Mouse (Mus musculus): ENCODE measurements at regions not wholly inside any gene's neighbourhood (a gene's known extent, or its start where the extent isn't known, plus 50 kb on each side); places are given as distances from the start of the nearest gene placed in this dataset.

DNA sequence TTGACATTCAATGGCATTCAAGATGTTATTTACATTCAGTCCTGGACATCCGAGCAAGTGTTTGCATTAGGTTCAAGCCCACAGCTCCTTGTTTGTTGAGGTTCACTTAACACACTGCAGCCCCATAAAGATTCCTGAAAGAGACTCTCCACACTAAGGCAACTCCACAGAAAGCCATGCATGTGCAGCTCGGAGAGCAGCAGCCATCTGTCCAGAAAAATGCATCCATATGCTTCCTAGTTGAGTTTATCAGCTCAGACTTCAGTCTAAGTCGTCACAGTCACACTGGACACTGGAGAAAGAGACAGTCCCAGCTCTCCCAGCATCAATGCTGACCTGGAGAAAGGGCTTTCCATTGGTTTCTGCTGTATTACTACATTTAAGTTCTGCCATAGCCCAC lies 339.7 kb downstream of the Epha4 start:
- no peaks in the 10 kb centered on the region for H3K36me3 ChIP-seq (ENCODE audit: control insufficient read depth, insufficient read depth, low read length, poor library complexity, severe bottlenecking)
- H3K4me3 ChIP-seq (ENCODE audit: insufficient read depth in 1 of 2, low read depth in 1 of 2, low read length in 2 of 2, poor library complexity in 1 of 2, severe bottlenecking in 1 of 2), result no peak overlapping the region
- DNase-seq (ENCODE audit: low read depth, low spot score), result no peak
- no peaks in the 10 kb centered on the region for H3K4me1 ChIP-seq (ENCODE audit: control insufficient read depth in 2 of 2, insufficient read depth in 2 of 2, low read length in 2 of 2, poor library complexity in 1 of 2)
- no peak overlapping the region for H3K9ac ChIP-seq (ENCODE audit: insufficient read depth, low read depth, low read length, poor library complexity, severe bottlenecking)
- TF ChIP-seq MAFK (IDR thresholded peaks at IDR 0.05; ENCODE audit: insufficient read depth, low read depth, low read length), result no peak
- TF ChIP-seq CHD2 (IDR thresholded peaks at IDR 0.05; ENCODE audit: low read depth, low read length), result no peak
- no peak for TF ChIP-seq ZC3H11A (IDR thresholded peaks at IDR 0.05; ENCODE audit: borderline replicate concordance, low read depth, low read length)
- TF ChIP-seq HCFC1 (IDR thresholded peaks at IDR 0.05; ENCODE audit: borderline replicate concordance, insufficient read depth, low read length), result no peak
- no peak for TF ChIP-seq ZNF384 (IDR thresholded peaks at IDR 0.05; ENCODE audit: low read depth, low read length)
- H3K27ac ChIP-seq (ENCODE audit: insufficient read depth, low read depth, low read length, poor library complexity, severe bottlenecking), result no peak overlapping the region
- in situ Hi-C loops (cut with MboI; ENCODE audit: low sequenced_read_pairs in 2 of 2, unreplicated experiment in 2 of 2), result no loop called here
- no peaks in the 10 kb centered on the region for H3K9me3 ChIP-seq (ENCODE audit: control insufficient read depth, insufficient read depth, low read depth, low read length)

DNA sequence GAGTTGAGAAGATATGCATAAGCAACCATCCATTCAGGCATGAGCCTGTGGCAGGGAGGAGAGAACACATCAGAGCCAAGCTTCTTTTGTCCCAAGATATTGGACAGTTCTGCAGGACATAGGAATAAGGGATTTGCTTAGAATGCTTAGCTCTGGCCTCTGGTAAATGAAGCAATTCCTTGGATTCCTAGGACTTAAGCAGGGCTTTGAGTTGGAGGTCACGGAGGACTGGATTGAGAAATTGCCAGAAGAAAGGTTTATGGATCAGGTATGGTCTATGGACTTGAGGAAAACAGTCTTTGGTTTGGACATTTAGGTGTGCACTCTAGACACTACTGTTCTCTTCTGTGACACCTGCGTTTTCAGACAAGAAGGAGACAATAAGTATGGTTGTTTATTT lies 338.4 kb downstream of the Epha4 start:
- no peaks in the 10 kb centered on the region for H3K36me3 ChIP-seq (ENCODE audit: control insufficient read depth, insufficient read depth, low read length, poor library complexity, severe bottlenecking)
- no peaks in the 10 kb centered on the region for H3K4me1 ChIP-seq (ENCODE audit: control insufficient read depth in 2 of 2, insufficient read depth in 2 of 2, low read length in 2 of 2, poor library complexity in 1 of 2)
- DNase-seq (ENCODE audit: low read depth, low spot score), result no peak
- no peak overlapping the region for H3K27ac ChIP-seq (ENCODE audit: insufficient read depth, low read depth, low read length, poor library complexity, severe bottlenecking)
- no peak overlapping the region for H3K9ac ChIP-seq (ENCODE audit: insufficient read depth, low read depth, low read length, poor library complexity, severe bottlenecking)
- H3K4me3 ChIP-seq (ENCODE audit: insufficient read depth in 1 of 2, low read depth in 1 of 2, low read length in 2 of 2, poor library complexity in 1 of 2, severe bottlenecking in 1 of 2), result no peak overlapping the region
- no peaks in the 10 kb centered on the region for H3K9me3 ChIP-seq (ENCODE audit: control insufficient read depth, insufficient read depth, low read depth, low read length)
- in situ Hi-C loops (cut with MboI; ENCODE audit: low sequenced_read_pairs in 2 of 2, unreplicated experiment in 2 of 2), result no loop called here
- no peak for TF ChIP-seq HCFC1 (IDR thresholded peaks at IDR 0.05; ENCODE audit: borderline replicate concordance, insufficient read depth, low read length)
- no peak for TF ChIP-seq ZNF384 (IDR thresholded peaks at IDR 0.05; ENCODE audit: low read depth, low read length)
- no peak for TF ChIP-seq CHD2 (IDR thresholded peaks at IDR 0.05; ENCODE audit: low read depth, low read length)
- TF ChIP-seq ZC3H11A (IDR thresholded peaks at IDR 0.05; ENCODE audit: borderline replicate concordance, low read depth, low read length), result no peak

DNA sequence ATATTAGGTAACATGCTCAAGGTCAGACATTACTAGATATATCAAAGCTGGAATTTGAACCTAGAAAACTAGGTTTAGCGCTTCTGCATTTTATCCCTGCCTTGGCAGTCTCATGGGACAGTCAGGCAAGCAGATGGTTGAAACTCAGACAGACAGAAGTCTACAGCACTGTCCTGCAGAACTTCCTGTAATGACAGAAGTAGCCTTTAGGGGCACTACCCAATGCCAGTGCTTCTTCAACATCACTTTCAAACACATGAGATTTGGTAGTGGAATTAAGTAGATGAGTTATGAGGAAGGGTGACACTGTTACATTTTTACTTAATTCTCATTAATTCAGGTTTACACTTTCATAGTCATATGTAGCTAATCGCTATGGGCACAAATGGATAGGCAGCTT lies 330.9 kb downstream of the Epha4 start:
- TF ChIP-seq ZC3H11A (IDR thresholded peaks at IDR 0.05; ENCODE audit: borderline replicate concordance, low read depth, low read length) (no peak), CHD2 (IDR thresholded peaks at IDR 0.05; ENCODE audit: low read depth, low read length) (no peak), ZNF384 (IDR thresholded peaks at IDR 0.05; ENCODE audit: low read depth, low read length) (no peak), HCFC1 (IDR thresholded peaks at IDR 0.05; ENCODE audit: borderline replicate concordance, insufficient read depth, low read length) (no peak), MAFK (IDR thresholded peaks at IDR 0.05; ENCODE audit: insufficient read depth, low read depth, low read length) (no peak)
- in situ Hi-C loops (cut with MboI; ENCODE audit: low sequenced_read_pairs in 2 of 2, unreplicated experiment in 2 of 2), result no loop called here
- H3K4me1 ChIP-seq (ENCODE audit: control insufficient read depth in 2 of 2, insufficient read depth in 2 of 2, low read length in 2 of 2, poor library complexity in 1 of 2), result no peaks in the 10 kb centered on the region
- DNase-seq (ENCODE audit: low read depth, low spot score), result no peak
- no peak overlapping the region for H3K27ac ChIP-seq (ENCODE audit: insufficient read depth, low read depth, low read length, poor library complexity, severe bottlenecking)
- no peaks in the 10 kb centered on the region for H3K9me3 ChIP-seq (ENCODE audit: control insufficient read depth, insufficient read depth, low read depth, low read length)
- H3K9ac ChIP-seq (ENCODE audit: insufficient read depth, low read depth, low read length, poor library complexity, severe bottlenecking), result no peak overlapping the region
- H3K36me3 ChIP-seq (ENCODE audit: control insufficient read depth, insufficient read depth, low read length, poor library complexity, severe bottlenecking), result no peaks in the 10 kb centered on the region
- H3K4me3 ChIP-seq (ENCODE audit: insufficient read depth in 1 of 2, low read depth in 1 of 2, low read length in 2 of 2, poor library complexity in 1 of 2, severe bottlenecking in 1 of 2), result no peak overlapping the region

DNA sequence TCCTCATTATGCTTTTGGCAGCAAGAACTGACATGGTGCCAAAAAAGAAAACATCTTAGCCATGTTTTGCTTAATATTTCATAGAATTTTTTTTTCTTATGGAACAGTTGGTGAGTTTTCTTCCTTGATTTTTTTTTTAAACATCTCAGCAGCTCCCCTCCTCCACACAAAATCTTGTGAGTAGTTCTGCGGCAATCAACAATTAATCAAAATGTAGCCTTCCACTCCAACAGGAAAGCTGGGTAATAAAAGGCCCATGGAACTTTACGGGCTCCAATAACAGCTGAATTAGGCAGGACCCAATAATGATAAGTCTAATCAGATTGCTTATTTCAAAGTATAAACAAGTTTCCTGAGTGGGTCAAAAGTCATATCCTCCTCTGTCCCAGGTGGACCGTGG lies 324.7 kb downstream of the Epha4 start:
- in situ Hi-C loops (cut with MboI; ENCODE audit: low sequenced_read_pairs in 2 of 2, unreplicated experiment in 2 of 2), result no loop called here
- Histone ChIP-seq H3K36me3 (ENCODE audit: control insufficient read depth, insufficient read depth, low read length, poor library complexity, severe bottlenecking) (no peaks in the 10 kb centered on the region), H3K9ac (ENCODE audit: insufficient read depth, low read depth, low read length, poor library complexity, severe bottlenecking) (no peak overlapping the region), H3K4me1 (ENCODE audit: control insufficient read depth in 2 of 2, insufficient read depth in 2 of 2, low read length in 2 of 2, poor library complexity in 1 of 2) (no peaks in the 10 kb centered on the region), H3K4me3 (ENCODE audit: insufficient read depth in 1 of 2, low read depth in 1 of 2, low read length in 2 of 2, poor library complexity in 1 of 2, severe bottlenecking in 1 of 2) (no peak overlapping the region), H3K27ac (ENCODE audit: insufficient read depth, low read depth, low read length, poor library complexity, severe bottlenecking) (no peak overlapping the region), H3K9me3 (ENCODE audit: control insufficient read depth, insufficient read depth, low read depth, low read length) (no peaks in the 10 kb centered on the region)
- no peak for TF ChIP-seq ZC3H11A (IDR thresholded peaks at IDR 0.05; ENCODE audit: borderline replicate concordance, low read depth, low read length)
- no peak for DNase-seq (ENCODE audit: low read depth, low spot score)

DNA sequence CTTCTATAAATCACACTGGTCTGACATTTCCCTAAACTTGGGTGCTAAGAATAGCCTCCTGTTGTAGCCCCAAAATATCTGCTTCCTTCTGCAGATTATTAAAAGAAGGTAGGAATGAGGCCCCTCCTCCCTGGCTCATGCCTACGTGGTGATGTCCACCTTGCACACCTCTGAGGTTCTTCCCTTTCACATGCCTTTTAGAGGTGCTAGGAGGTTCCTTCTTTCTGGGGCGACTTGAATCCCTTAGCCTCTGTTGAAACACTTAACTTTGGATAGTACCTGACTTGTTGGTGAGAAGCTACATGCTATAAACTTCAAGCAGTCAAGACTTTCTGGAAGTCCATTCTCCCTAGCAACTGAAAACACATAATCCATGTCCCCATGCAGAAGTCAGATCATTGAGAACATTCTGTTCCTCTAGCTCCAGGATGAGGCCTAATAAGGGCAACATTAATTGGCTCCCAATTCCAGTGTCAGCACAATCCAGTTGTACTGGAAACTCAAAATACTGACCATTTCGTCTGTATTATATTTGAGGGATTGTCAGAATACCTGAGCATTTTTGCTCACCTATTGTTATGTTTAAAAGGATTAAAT lies 313.5 kb downstream of the Epha4 start:
- Histone ChIP-seq H3K9me3 (ENCODE audit: control insufficient read depth, insufficient read depth, low read depth, low read length) (no peaks in the 10 kb centered on the region), H3K4me1 (ENCODE audit: control insufficient read depth in 2 of 2, insufficient read depth in 2 of 2, low read length in 2 of 2, poor library complexity in 1 of 2) (no peaks in the 10 kb centered on the region), H3K9ac (ENCODE audit: insufficient read depth, low read depth, low read length, poor library complexity, severe bottlenecking) (no peak overlapping the region), H3K4me3 (ENCODE audit: insufficient read depth in 1 of 2, low read depth in 1 of 2, low read length in 2 of 2, poor library complexity in 1 of 2, severe bottlenecking in 1 of 2) (no peak overlapping the region), H3K27ac (ENCODE audit: insufficient read depth, low read depth, low read length, poor library complexity, severe bottlenecking) (no peak overlapping the region), H3K36me3 (ENCODE audit: control insufficient read depth, insufficient read depth, low read length, poor library complexity, severe bottlenecking) (no peaks in the 10 kb centered on the region)
- in situ Hi-C loops (cut with MboI; ENCODE audit: low sequenced_read_pairs in 2 of 2, unreplicated experiment in 2 of 2), result no loop called here
- DNase-seq (ENCODE audit: low read depth, low spot score), result no peak
- no peak for TF ChIP-seq HCFC1 (IDR thresholded peaks at IDR 0.05; ENCODE audit: borderline replicate concordance, insufficient read depth, low read length)
- TF ChIP-seq ZC3H11A (IDR thresholded peaks at IDR 0.05; ENCODE audit: borderline replicate concordance, low read depth, low read length), result no peak
- no peak for TF ChIP-seq CHD2 (IDR thresholded peaks at IDR 0.05; ENCODE audit: low read depth, low read length)
- TF ChIP-seq MAFK (IDR thresholded peaks at IDR 0.05; ENCODE audit: insufficient read depth, low read depth, low read length), result no peak
- no peak for TF ChIP-seq ZNF384 (IDR thresholded peaks at IDR 0.05; ENCODE audit: low read depth, low read length)

Measured in ES-E14 (cell line).